Mouse (Mus musculus) lung, postnatal 0 days (tissue): Measurements from ENCODE around the gene Nek6.

ENCODE experiments used
- CTCF ChIP-seq: IDR thresholded peaks from 2 replicates; pipeline ENCODE4 v1.5.1; 2016; ENCODE audit warnings: antibody characterized with exemption, mild to moderate bottlenecking
- EP300 ChIP-seq: IDR thresholded peaks from 2 replicates; pipeline ENCODE4 v1.6.1; 2016; ENCODE audit warnings: antibody characterized with exemption, mild to moderate bottlenecking, control low read depth

GRCm38 (mm10) chr2:38504311-38504710 lies 7.1 kb upstream of the Nek6 start:
- TF ChIP-seq CTCF (no peak), EP300 (no peak)
